Mouse (Mus musculus) forebrain, embryonic 14.5 days (tissue): ENCODE data around the gene Pmpcb. TPM values are rescaled to one million over a fixed set of nuclear protein-coding genes. Genes with fewer than 3 reads are reported as not detected.

Experiments
- ATAC-seq: fragments of 200-750 bp; cut with Nextera tagmentation; 2 replicates; pipeline ENCODE4 v1.8.0; 2017; ENCODE audit warnings: mild to moderate bottlenecking, moderate library complexity
- DNase-seq: peaks from one replicate; pipeline ENCODE4 v3.0.0-alpha.2; 2015; ENCODE audit warnings: low spot score
- H3K27ac ChIP-seq: fragments of 300-500 bp; sonication (generic); 2 replicates; pipeline ENCODE4 v1.5.1; 2014; ENCODE audit warnings: low read depth, mild to moderate bottlenecking, control low read depth, low read length, moderate library complexity
- H3K27me3 ChIP-seq: fragments of 300-500 bp; sonication (generic); replicated peaks from 2 replicates; pipeline ENCODE4 v1.6.1; 2014; ENCODE audit warnings: low read length, control low read depth, mixed read lengths; ENCODE audit not compliant: control insufficient read depth, insufficient read depth
- H3K36me3 ChIP-seq: fragments of 300-500 bp; sonication (generic); 2 replicates; pipeline ENCODE4 v1.6.1; 2014; ENCODE audit warnings: low read length, control low read depth; ENCODE audit not compliant: control insufficient read depth, insufficient read depth
- H3K4me1 ChIP-seq: fragments of 300-500 bp; sonication (generic); 2 replicates; pipeline ENCODE4 v1.6.1; 2014; ENCODE audit warnings: antibody characterized with exemption, low read length, control low read depth; ENCODE audit not compliant: control insufficient read depth, insufficient read depth
- H3K4me2 ChIP-seq: fragments of 300-500 bp; sonication (generic); 2 replicates; pipeline ENCODE4 v1.6.1; 2014; ENCODE audit warnings: mild to moderate bottlenecking, control low read depth, low read length
- H3K4me3 ChIP-seq: fragments of 300-500 bp; sonication (generic); 2 replicates; pipeline ENCODE4 v1.5.1; 2014; ENCODE audit warnings: low read depth, low read length, control low read depth
- H3K9ac ChIP-seq: fragments of 300-500 bp; sonication (generic); 2 replicates; pipeline ENCODE4 v1.6.1; 2014; ENCODE audit warnings: mild to moderate bottlenecking, low read length, control low read depth, moderate library complexity
- H3K9me3 ChIP-seq: fragments of 300-500 bp; sonication (generic); replicated peaks from 2 replicates; pipeline ENCODE4 v1.6.1; 2016; ENCODE audit warnings: low read length, control low read depth, mixed read lengths; ENCODE audit not compliant: control insufficient read depth
- WGBS: fragments of 180-500 bp; shearing (Covaris S2); extraction: QIAGEN DNeasy Blood & Tissue Kit; methylation state at CpG from one replicate; pipeline ENCODE4 v1.1.7; 2014; 5-methylcytosine and 5-hydroxymethylcytosine counted together
- polyA plus RNA-seq: library from polyadenylated mRNA; unstranded; fragments of >200 nt; fragmentation: Nextera tagmentation; extraction: Ambion mirVana; gene quantifications from 2 replicates; pipeline ENCODE4 v1.2.1, GENCODE M21; 2014

Gene Pmpcb
- polyA plus RNA-seq, 1 experiment from 2014 or later = 106 TPM

- Histone ChIP-seq H3K36me3 (no peaks in the 10 kb centered on the region), H3K9me3 (no peaks in the 10 kb centered on the region), H3K4me1 (no peaks in the 10 kb centered on the region; the same call in 1 of the 2 replicates), H3K9ac (no peak overlapping the region), H3K27me3 (no peaks in the 10 kb centered on the region), H3K4me2 (no peak overlapping the region), H3K27ac (no peak overlapping the region), H3K4me3 (no peak overlapping the region)
- DNase-seq (no peak), ATAC-seq (no peak)
- 95% methylated on average over 2 of the region's 2 CpGs for WGBS
These were observed 17.7 kb upstream of the Pmpcb start for GRCm38 (mm10) chr5:21719209-21719608.

- no peak overlapping the region for H3K4me2 ChIP-seq
- WGBS = 9% methylated on average over 1 of the region's 1 CpGs
- no peak overlapping the region for H3K4me3 ChIP-seq
- ATAC-seq (peak; percentile 78), DNase-seq (peak; percentile 66)
- no peaks in the 10 kb centered on the region for H3K27me3 ChIP-seq
- H3K9me3 ChIP-seq = no peaks in the 10 kb centered on the region
- H3K9ac ChIP-seq = peak overlapping the region; percentile 35; the same call in 1 of the 2 replicates
- H3K27ac ChIP-seq = peak overlapping the region; percentile 75
- no peaks in the 10 kb centered on the region for H3K36me3 ChIP-seq
- H3K4me1 ChIP-seq = no peaks in the 10 kb centered on the region
These were observed 12.5 kb upstream of the Pmpcb start for GRCm38 (mm10) chr5:21724427-21724826.

- peak; percentile 85 for ATAC-seq
- Histone ChIP-seq H3K4me2 (peak overlapping the region; percentile 2; the same call in 1 of the 2 replicates), H3K27ac (peak overlapping the region; percentile 75), H3K9me3 (no peaks in the 10 kb centered on the region), H3K4me1 (no peaks in the 10 kb centered on the region), H3K4me3 (no peak overlapping the region), H3K36me3 (no peaks in the 10 kb centered on the region), H3K27me3 (no peaks in the 10 kb centered on the region), H3K9ac (peak overlapping the region; percentile 35; the same call in 1 of the 2 replicates)
- DNase-seq = peak; percentile 81
- 3% methylated on average over 7 of the region's 7 CpGs for WGBS
These were observed 12.1 kb upstream of the Pmpcb start for GRCm38 (mm10) chr5:21724872-21725271.

GRCm38 (mm10) chr5:21729107-21729506, 7.8 kb upstream of the Pmpcb start:
- 88% methylated on average over 5 of the region's 5 CpGs for WGBS
- Histone ChIP-seq H3K4me2 (no peak overlapping the region), H3K36me3 (no peaks in the 10 kb centered on the region), H3K27me3 (no peaks in the 10 kb centered on the region), H3K4me3 (no peak overlapping the region), H3K27ac (no peak overlapping the region), H3K9ac (no peak overlapping the region), H3K9me3 (no peaks in the 10 kb centered on the region), H3K4me1 (peaks cover 10% of the 10 kb centered on the region)
- ATAC-seq (no peak), DNase-seq (no peak)

- Histone ChIP-seq H3K27ac (peak overlapping the region; percentile 91), H3K27me3 (no peaks in the 10 kb centered on the region), H3K4me3 (no peak overlapping the region), H3K36me3 (no peaks in the 10 kb centered on the region), H3K9ac (peak overlapping the region; percentile 38; the same call in 1 of the 2 replicates), H3K4me1 (peaks cover 10% of the 10 kb centered on the region), H3K9me3 (no peaks in the 10 kb centered on the region), H3K4me2 (peak overlapping the region; percentile 21; the same call in 1 of the 2 replicates)
- DNase-seq = peak; percentile 70
- peak; percentile 59 for ATAC-seq
- WGBS = 2% methylated on average over 3 of the region's 3 CpGs
These were observed 4.6 kb upstream of the Pmpcb start for GRCm38 (mm10) chr5:21732177-21732911.

- peak; percentile 95 for DNase-seq
- H3K4me3 ChIP-seq = no peak overlapping the region
- H3K27ac ChIP-seq = peak overlapping the region; percentile 91
- WGBS = 1% methylated on average over 8 of the region's 8 CpGs
- H3K4me2 ChIP-seq = peak overlapping the region; percentile 21; the same call in 1 of the 2 replicates
- no peaks in the 10 kb centered on the region for H3K36me3 ChIP-seq
- no peaks in the 10 kb centered on the region for H3K9me3 ChIP-seq
- no peaks in the 10 kb centered on the region for H3K27me3 ChIP-seq
- peak overlapping the region; percentile 38; the same call in 1 of the 2 replicates for H3K9ac ChIP-seq
- ATAC-seq = peak; percentile 90
- peaks cover 13% of the 10 kb centered on the region for H3K4me1 ChIP-seq
These were observed 4.0 kb upstream of the Pmpcb start for GRCm38 (mm10) chr5:21732930-21733329.

GRCm38 (mm10) chr5:21735100-21735499, 1.8 kb upstream of the Pmpcb start:
- Histone ChIP-seq H3K4me1 (peaks cover 18% of the 10 kb centered on the region), H3K9me3 (no peaks in the 10 kb centered on the region), H3K36me3 (peaks cover 17% of the 10 kb centered on the region), H3K27me3 (no peaks in the 10 kb centered on the region), H3K9ac (no peak overlapping the region), H3K4me3 (no peak overlapping the region), H3K27ac (no peak overlapping the region), H3K4me2 (no peak overlapping the region)
- ATAC-seq (no peak), DNase-seq (no peak)
- 91% methylated on average over 20 of the region's 20 CpGs for WGBS

GRCm38 (mm10) chr5:21735584-21735983, 1.4 kb upstream of the Pmpcb start:
- no peak overlapping the region for H3K4me2 ChIP-seq
- peak; percentile 65 for DNase-seq
- no peak overlapping the region for H3K27ac ChIP-seq
- H3K4me1 ChIP-seq = peaks cover 18% of the 10 kb centered on the region
- ATAC-seq = no peak
- no peak overlapping the region for H3K9ac ChIP-seq
- no peak overlapping the region for H3K4me3 ChIP-seq
- H3K9me3 ChIP-seq = no peaks in the 10 kb centered on the region
- 33% methylated on average over 10 of the region's 10 CpGs for WGBS
- peaks cover 22% of the 10 kb centered on the region for H3K36me3 ChIP-seq
- no peaks in the 10 kb centered on the region for H3K27me3 ChIP-seq

- Histone ChIP-seq H3K9ac (no peak overlapping the region), H3K4me1 (peaks cover 18% of the 10 kb centered on the region), H3K9me3 (no peaks in the 10 kb centered on the region), H3K36me3 (peaks cover 24% of the 10 kb centered on the region), H3K4me3 (no peak overlapping the region), H3K27me3 (no peaks in the 10 kb centered on the region), H3K4me2 (no peak overlapping the region), H3K27ac (no peak overlapping the region)
- 87% methylated on average over 11 of the region's 11 CpGs for WGBS
- ATAC-seq = no peak
- DNase-seq = no peak
These were observed 895 bp upstream of the Pmpcb start for GRCm38 (mm10) chr5:21736046-21736445.
